Mouse (Mus musculus) forebrain, postnatal 0 days (tissue): ENCODE data around the gene Xpa. TPM values are rescaled to one million over a fixed set of nuclear protein-coding genes. Genes with fewer than 3 reads are reported as not detected.

Experiments
- ATAC-seq: fragments of 200-750 bp; cut with Nextera tagmentation; 2 replicates; pipeline ENCODE4 v1.8.0; 2017; ENCODE audit warnings: mild to moderate bottlenecking, moderate library complexity
- DNase-seq: peaks from one replicate; pipeline ENCODE4 v3.0.0-alpha.2; 2015
- H3K27ac ChIP-seq: fragments of 300-500 bp; sonication (generic); 2 replicates; pipeline ENCODE4 v1.5.1; 2014; ENCODE audit warnings: low read depth, mild to moderate bottlenecking, antibody characterized with exemption, low read length, moderate library complexity, mixed read lengths
- H3K27me3 ChIP-seq: fragments of 300-500 bp; sonication (generic); 2 replicates; pipeline ENCODE4 v1.6.1; 2014; ENCODE audit warnings: mild to moderate bottlenecking, low read length, mixed read lengths; ENCODE audit not compliant: insufficient read depth
- H3K36me3 ChIP-seq: fragments of 300-500 bp; sonication (generic); 2 replicates; pipeline ENCODE4 v1.6.1; 2014; ENCODE audit warnings: mild to moderate bottlenecking, moderate library complexity; ENCODE audit not compliant: insufficient read depth
- H3K4me1 ChIP-seq: fragments of 300-500 bp; sonication (generic); 2 replicates; pipeline ENCODE4 v1.6.1; 2014; ENCODE audit warnings: antibody characterized with exemption; ENCODE audit not compliant: insufficient read depth
- H3K4me2 ChIP-seq: fragments of 300-500 bp; sonication (generic); 2 replicates; pipeline ENCODE4 v1.6.1; 2014; ENCODE audit warnings: low read depth, mild to moderate bottlenecking, moderate library complexity
- H3K4me3 ChIP-seq: fragments of 300-500 bp; sonication (generic); 2 replicates; pipeline ENCODE4 v1.5.1; 2014; ENCODE audit warnings: low read depth, low read length, mixed read lengths
- H3K9ac ChIP-seq: fragments of 300-500 bp; sonication (generic); 2 replicates; pipeline ENCODE4 v1.6.1; 2014; ENCODE audit warnings: mild to moderate bottlenecking
- H3K9me3 ChIP-seq: fragments of 300-500 bp; sonication (generic); 2 replicates; pipeline ENCODE4 v1.6.1; 2016; ENCODE audit warnings: low read length
- CTCF ChIP-seq: sonication (generic); IDR thresholded peaks from 2 replicates; pipeline ENCODE4 v1.5.1; 2016; ENCODE audit warnings: antibody characterized with exemption, control low read depth, low read depth
- WGBS: fragments of 180-500 bp; shearing (Covaris S2); extraction: QIAGEN DNeasy Blood & Tissue Kit; methylation state at CpG from one replicate; pipeline ENCODE4 v1.1.7; 2014; 5-methylcytosine and 5-hydroxymethylcytosine counted together
- polyA plus RNA-seq: library from polyadenylated mRNA; unstranded; fragments of >200 nt; fragmentation: Nextera tagmentation; extraction: Ambion mirVana; gene quantifications from 2 replicates; pipeline ENCODE4 v1.2.1, GENCODE M21; 2015
- total RNA-seq: library from RNA; depleted of rRNA; stranded (reverse); fragments of >200 nt; gene quantifications from 2 replicates; pipeline ENCODE4 v1.2.3, GENCODE M21; 2014; rRNA removed

Gene Xpa
- 33.8 and 34.0 TPM in 2 replicates for total RNA-seq
- polyA plus RNA-seq, result 44.5 and 45.8 TPM in 2 replicates

DNA sequence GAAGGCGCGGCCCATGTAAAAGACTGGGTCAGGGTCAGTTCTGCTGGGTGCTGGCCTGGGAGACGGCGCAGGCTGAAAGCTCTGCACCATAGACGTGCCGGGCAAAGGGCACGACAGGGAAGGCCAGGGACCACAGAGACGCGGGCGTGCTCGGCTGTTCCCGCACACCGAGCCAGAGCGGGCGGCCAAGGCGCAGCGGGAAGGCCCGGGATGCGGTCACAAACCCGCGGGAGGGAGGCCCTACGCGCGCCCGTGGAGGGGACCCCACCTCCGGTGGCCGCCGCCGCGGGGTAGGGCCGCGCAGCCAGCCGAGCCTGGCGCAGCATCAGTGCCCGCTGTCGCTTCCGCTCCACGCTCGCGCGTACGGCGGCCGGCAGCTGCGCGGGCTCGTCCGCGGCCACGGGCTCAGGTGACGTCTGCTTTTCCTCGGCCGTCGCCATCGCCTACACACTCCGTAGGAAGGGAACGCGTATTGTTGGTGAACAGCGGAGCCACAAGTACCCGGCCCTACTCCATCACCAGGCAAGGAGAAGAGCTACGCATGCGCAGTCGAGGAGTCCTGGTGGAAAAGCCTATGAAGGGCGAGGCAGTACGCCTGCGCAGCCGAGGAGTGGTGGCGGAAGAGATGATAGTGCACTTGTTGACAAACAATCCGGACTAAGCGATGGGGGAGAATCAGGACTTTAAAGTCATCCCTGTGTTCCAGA lies at the start of gene Xpa:
TSS of gene Xpa (minus strand) at position 531 of the 707 bp plus-strand sequence.
- Histone ChIP-seq H3K4me2 (peak within 1 kb of the TSS; percentile 77), H3K27ac (peak within 1 kb of the TSS; percentile 96), H3K9me3 (no peaks in the 10 kb centered on the region), H3K4me3 (peak within 1 kb of the TSS; percentile 73), H3K4me1 (peaks cover 14% of the 10 kb centered on the region; the same call in 1 of the 2 replicates), H3K9ac (peak within 1 kb of the TSS; percentile 85), H3K27me3 (peaks cover 4% of the 10 kb centered on the region; the same call in 1 of the 2 replicates), H3K36me3 (peaks cover 4% of the 10 kb centered on the region; the same call in 1 of the 2 replicates)
- TF ChIP-seq CTCF, result peak; percentile 29; the same call in 1 of the 2 replicates
- peak; percentile 99 for DNase-seq
- 2% methylated on average over 69 of the region's 70 CpGs for WGBS
- peak; percentile 97 for ATAC-seq

DNA sequence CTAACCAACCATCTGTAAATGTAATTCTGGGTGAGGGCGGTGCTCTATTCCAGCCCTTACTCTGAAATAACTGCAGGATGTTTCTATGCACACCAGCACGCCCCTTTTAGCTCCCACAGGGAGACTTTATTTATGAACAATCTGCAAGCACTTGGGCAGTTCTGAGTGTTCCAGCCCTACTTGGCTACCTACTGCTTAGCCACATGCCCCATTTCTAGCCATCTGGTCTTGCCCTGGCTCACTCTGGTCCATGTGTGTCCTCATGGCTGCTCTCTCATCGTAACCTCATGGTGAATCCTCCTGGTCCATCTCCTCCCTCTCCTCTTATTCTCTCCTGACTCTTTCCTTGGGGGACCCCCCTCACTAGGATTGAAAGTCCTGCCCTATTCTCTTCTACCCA lies 39.8 kb upstream of the Xpa start:
- no peak for DNase-seq
- no peaks in the 10 kb centered on the region for H3K27me3 ChIP-seq
- no peak for TF ChIP-seq CTCF
- H3K4me3 ChIP-seq, result no peak overlapping the region
- H3K4me1 ChIP-seq, result no peaks in the 10 kb centered on the region
- H3K36me3 ChIP-seq, result no peaks in the 10 kb centered on the region
- no peak for ATAC-seq
- no peak overlapping the region for H3K9ac ChIP-seq
- no peak overlapping the region for H3K4me2 ChIP-seq
- no peak overlapping the region for H3K27ac ChIP-seq
- H3K9me3 ChIP-seq, result no peaks in the 10 kb centered on the region
- WGBS, result 91% methylated on average over 3 of the region's 3 CpGs

- Histone ChIP-seq H3K4me3 (no peak overlapping the region), H3K9me3 (no peaks in the 10 kb centered on the region), H3K4me1 (no peaks in the 10 kb centered on the region), H3K27ac (no peak overlapping the region), H3K36me3 (no peaks in the 10 kb centered on the region), H3K27me3 (no peaks in the 10 kb centered on the region), H3K9ac (no peak overlapping the region), H3K4me2 (no peak overlapping the region)
- DNase-seq (no peak), ATAC-seq (no peak)
- 91% methylated on average over 5 of the region's 5 CpGs for WGBS
- TF ChIP-seq CTCF, result no peak
Measured at GRCm38 (mm10) chr4:46234739-46235138, 38.6 kb upstream of the Xpa start.

DNA sequence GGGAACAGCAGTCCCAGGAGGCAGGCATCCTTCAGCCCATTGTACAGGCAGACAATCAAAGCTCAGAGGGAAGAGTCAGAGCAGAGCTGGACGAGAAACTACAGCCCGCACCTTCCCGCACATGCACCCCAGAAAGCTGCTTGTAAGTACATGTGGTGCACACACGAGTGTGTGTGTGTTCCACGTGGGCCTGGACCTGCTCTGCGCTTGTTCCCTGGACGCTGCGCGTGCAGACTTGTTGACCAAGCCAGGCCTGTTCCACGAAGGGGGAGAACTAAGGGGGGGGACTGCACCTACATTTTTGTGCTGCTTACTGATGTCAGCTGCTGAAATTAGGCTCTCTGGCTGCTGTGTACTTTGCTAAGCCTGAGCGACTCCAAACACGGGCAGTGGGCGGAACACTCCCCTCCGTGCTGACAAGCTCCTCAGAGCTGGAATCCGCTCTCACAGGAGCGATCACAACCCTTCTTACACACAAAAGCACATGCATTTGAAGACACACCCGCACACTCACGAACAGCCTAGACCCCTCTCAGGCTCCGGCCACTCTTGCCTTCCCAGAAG lies 30.9 kb upstream of the Xpa start:
- H3K9me3 ChIP-seq, result no peaks in the 10 kb centered on the region
- ATAC-seq (no peak), DNase-seq (no peak)
- H3K4me2 ChIP-seq, result no peak overlapping the region
- no peaks in the 10 kb centered on the region for H3K36me3 ChIP-seq
- no peaks in the 10 kb centered on the region for H3K27me3 ChIP-seq
- no peak for TF ChIP-seq CTCF
- H3K9ac ChIP-seq, result no peak overlapping the region
- no peaks in the 10 kb centered on the region for H3K4me1 ChIP-seq
- no peak overlapping the region for H3K4me3 ChIP-seq
- no peak overlapping the region for H3K27ac ChIP-seq
- WGBS, result 45% methylated on average over 19 of the region's 19 CpGs

DNA sequence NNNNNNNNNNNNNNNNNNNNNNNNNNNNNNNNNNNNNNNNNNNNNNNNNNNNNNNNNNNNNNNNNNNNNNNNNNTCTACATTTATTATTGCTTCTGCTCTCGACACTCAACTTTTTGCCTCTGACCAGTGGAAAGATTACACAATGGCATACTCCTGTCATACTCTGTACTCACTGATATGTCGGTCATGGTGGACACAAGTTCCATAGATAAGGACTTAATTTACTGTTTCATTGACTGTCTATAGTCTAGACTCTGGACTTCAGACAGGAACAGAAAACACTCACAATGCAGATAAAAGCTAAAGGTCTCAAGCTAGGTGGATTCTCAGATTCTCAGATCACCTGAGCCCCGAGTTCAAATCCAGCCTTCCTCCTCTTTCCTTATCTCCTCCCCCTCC lies 25.0 kb upstream of the Xpa start:
- no peak overlapping the region for H3K9ac ChIP-seq
- no peak for TF ChIP-seq CTCF
- H3K27me3 ChIP-seq, result no peaks in the 10 kb centered on the region
- H3K27ac ChIP-seq, result no peak overlapping the region
- H3K9me3 ChIP-seq, result no peaks in the 10 kb centered on the region
- no peak overlapping the region for H3K4me2 ChIP-seq
- no peaks in the 10 kb centered on the region for H3K4me1 ChIP-seq
- 79% methylated on average over 3 of the region's 3 CpGs for WGBS
- DNase-seq, result no peak
- H3K4me3 ChIP-seq, result no peak overlapping the region
- no peak for ATAC-seq
- no peaks in the 10 kb centered on the region for H3K36me3 ChIP-seq

- H3K27ac ChIP-seq, result peak overlapping the region; percentile 85
- ATAC-seq (peak; percentile 61), DNase-seq (peak; percentile 64)
- H3K36me3 ChIP-seq, result no peaks in the 10 kb centered on the region
- peak overlapping the region; percentile 45 for H3K4me3 ChIP-seq
- peaks cover 3% of the 10 kb centered on the region; the same call in 1 of the 2 replicates for H3K4me1 ChIP-seq
- peaks cover 4% of the 10 kb centered on the region; the same call in 1 of the 2 replicates for H3K27me3 ChIP-seq
- peak overlapping the region; percentile 73 for H3K9ac ChIP-seq
- H3K4me2 ChIP-seq, result peak overlapping the region; percentile 70
- no peaks in the 10 kb centered on the region for H3K9me3 ChIP-seq
- 5% methylated on average over 23 of the region's 23 CpGs for WGBS
- no peak for TF ChIP-seq CTCF
Measured at GRCm38 (mm10) chr4:46202562-46203126, 6.5 kb upstream of the Xpa start.
